Mouse (Mus musculus): Measurements from ENCODE around the gene Gpr82. TPM values are rescaled to one million over a fixed set of nuclear protein-coding genes. Genes with fewer than 3 reads are reported as not detected.

The Gpr82 gene
- polyA plus RNA-seq, 1 experiment: 1.6 TPM

GRCm38 (mm10) chrX:13681748-13682147 is 20.6 kb downstream of the Gpr82 start:
- H3K4me3 ChIP-seq (ENCODE audit: insufficient read depth, low read length): no peak overlapping the region
- no peak for TF ChIP-seq CTCF (IDR thresholded peaks at IDR 0.05; ENCODE audit: low read depth, low read length)
- TF ChIP-seq POLR2A (IDR thresholded peaks at IDR 0.05; ENCODE audit: borderline replicate concordance, low read depth, low read length): no peak
- no peak overlapping the region for H3K27ac ChIP-seq (ENCODE audit: insufficient read depth, low read depth, low read length)
- no peaks in the 10 kb centered on the region for H3K4me1 ChIP-seq (ENCODE audit: control insufficient read depth, insufficient read depth, low read length)

GRCm38 (mm10) chrX:13686589-13686988 is 25.4 kb downstream of the Gpr82 start:
- TF ChIP-seq CTCF (IDR thresholded peaks at IDR 0.05; ENCODE audit: low read depth, low read length) (no peak), POLR2A (IDR thresholded peaks at IDR 0.05; ENCODE audit: borderline replicate concordance, low read depth, low read length) (no peak)
- Histone ChIP-seq H3K27ac (ENCODE audit: insufficient read depth, low read depth, low read length) (no peak overlapping the region), H3K4me3 (ENCODE audit: insufficient read depth, low read length) (no peak overlapping the region), H3K4me1 (ENCODE audit: control insufficient read depth, insufficient read depth, low read length) (no peaks in the 10 kb centered on the region)

- TF ChIP-seq CTCF (IDR thresholded peaks at IDR 0.05; ENCODE audit: low read depth, low read length) (no peak), POLR2A (IDR thresholded peaks at IDR 0.05; ENCODE audit: borderline replicate concordance, low read depth, low read length) (no peak)
- H3K27ac ChIP-seq (ENCODE audit: insufficient read depth, low read depth, low read length): no peak overlapping the region
- no peaks in the 10 kb centered on the region for H3K4me1 ChIP-seq (ENCODE audit: control insufficient read depth, insufficient read depth, low read length)
- H3K4me3 ChIP-seq (ENCODE audit: insufficient read depth, low read length): no peak overlapping the region
Measured at GRCm38 (mm10) chrX:13688356-13688755, 27.2 kb downstream of the Gpr82 start.

- H3K4me1 ChIP-seq (ENCODE audit: control insufficient read depth, insufficient read depth, low read length): no peaks in the 10 kb centered on the region
- no peak overlapping the region for H3K27ac ChIP-seq (ENCODE audit: insufficient read depth, low read depth, low read length)
- no peak overlapping the region for H3K4me3 ChIP-seq (ENCODE audit: insufficient read depth, low read length)
- TF ChIP-seq POLR2A (IDR thresholded peaks at IDR 0.05; ENCODE audit: borderline replicate concordance, low read depth, low read length): no peak
- no peak for TF ChIP-seq CTCF (IDR thresholded peaks at IDR 0.05; ENCODE audit: low read depth, low read length)
Measured at GRCm38 (mm10) chrX:13691865-13692264, 30.7 kb downstream of the Gpr82 start.

- H3K4me3 ChIP-seq (ENCODE audit: insufficient read depth, low read length): no peak overlapping the region
- H3K4me1 ChIP-seq (ENCODE audit: control insufficient read depth, insufficient read depth, low read length): no peaks in the 10 kb centered on the region
- TF ChIP-seq CTCF (IDR thresholded peaks at IDR 0.05; ENCODE audit: low read depth, low read length) (no peak), POLR2A (IDR thresholded peaks at IDR 0.05; ENCODE audit: borderline replicate concordance, low read depth, low read length) (no peak)
- H3K27ac ChIP-seq (ENCODE audit: insufficient read depth, low read depth, low read length): no peak overlapping the region
Measured at GRCm38 (mm10) chrX:13700681-13701080, 39.5 kb downstream of the Gpr82 start.

- H3K27ac ChIP-seq (ENCODE audit: insufficient read depth, low read depth, low read length): no peak overlapping the region
- no peak overlapping the region for H3K4me3 ChIP-seq (ENCODE audit: insufficient read depth, low read length)
- H3K4me1 ChIP-seq (ENCODE audit: control insufficient read depth, insufficient read depth, low read length): no peaks in the 10 kb centered on the region
- no peak for TF ChIP-seq CTCF (IDR thresholded peaks at IDR 0.05; ENCODE audit: low read depth, low read length)
- TF ChIP-seq POLR2A (IDR thresholded peaks at IDR 0.05; ENCODE audit: borderline replicate concordance, low read depth, low read length): no peak
Measured at GRCm38 (mm10) chrX:13705051-13705450, 43.9 kb downstream of the Gpr82 start.

GRCm38 (mm10) chrX:13710174-13710573 is 49.0 kb downstream of the Gpr82 start:
- Histone ChIP-seq H3K4me3 (ENCODE audit: insufficient read depth, low read length) (no peak overlapping the region), H3K4me1 (ENCODE audit: control insufficient read depth, insufficient read depth, low read length) (no peaks in the 10 kb centered on the region), H3K27ac (ENCODE audit: insufficient read depth, low read depth, low read length) (no peak overlapping the region)
- TF ChIP-seq CTCF (IDR thresholded peaks at IDR 0.05; ENCODE audit: low read depth, low read length): no peak
- no peak for TF ChIP-seq POLR2A (IDR thresholded peaks at IDR 0.05; ENCODE audit: borderline replicate concordance, low read depth, low read length)

Other genes with a start within 250 kb of the Gpr82 start
- gene Nyx, start 195.3 kb upstream of the Gpr82 start, polyA plus RNA-seq (2012; ENCODE audit: insufficient read depth, insufficient read length, missing spikeins): not detected in 2 replicates
- 24.0 and 25.0 TPM in 2 replicates for gene Gpr34, start 29.3 kb upstream of the Gpr82 start, polyA plus RNA-seq (2012; ENCODE audit: insufficient read depth, insufficient read length, missing spikeins)
- gene Cask, start 190.0 kb downstream of the Gpr82 start, polyA plus RNA-seq (2012; ENCODE audit: insufficient read depth, insufficient read length, missing spikeins): 19.8 and 24.9 TPM in 2 replicates